In the genomic region with DNA sequence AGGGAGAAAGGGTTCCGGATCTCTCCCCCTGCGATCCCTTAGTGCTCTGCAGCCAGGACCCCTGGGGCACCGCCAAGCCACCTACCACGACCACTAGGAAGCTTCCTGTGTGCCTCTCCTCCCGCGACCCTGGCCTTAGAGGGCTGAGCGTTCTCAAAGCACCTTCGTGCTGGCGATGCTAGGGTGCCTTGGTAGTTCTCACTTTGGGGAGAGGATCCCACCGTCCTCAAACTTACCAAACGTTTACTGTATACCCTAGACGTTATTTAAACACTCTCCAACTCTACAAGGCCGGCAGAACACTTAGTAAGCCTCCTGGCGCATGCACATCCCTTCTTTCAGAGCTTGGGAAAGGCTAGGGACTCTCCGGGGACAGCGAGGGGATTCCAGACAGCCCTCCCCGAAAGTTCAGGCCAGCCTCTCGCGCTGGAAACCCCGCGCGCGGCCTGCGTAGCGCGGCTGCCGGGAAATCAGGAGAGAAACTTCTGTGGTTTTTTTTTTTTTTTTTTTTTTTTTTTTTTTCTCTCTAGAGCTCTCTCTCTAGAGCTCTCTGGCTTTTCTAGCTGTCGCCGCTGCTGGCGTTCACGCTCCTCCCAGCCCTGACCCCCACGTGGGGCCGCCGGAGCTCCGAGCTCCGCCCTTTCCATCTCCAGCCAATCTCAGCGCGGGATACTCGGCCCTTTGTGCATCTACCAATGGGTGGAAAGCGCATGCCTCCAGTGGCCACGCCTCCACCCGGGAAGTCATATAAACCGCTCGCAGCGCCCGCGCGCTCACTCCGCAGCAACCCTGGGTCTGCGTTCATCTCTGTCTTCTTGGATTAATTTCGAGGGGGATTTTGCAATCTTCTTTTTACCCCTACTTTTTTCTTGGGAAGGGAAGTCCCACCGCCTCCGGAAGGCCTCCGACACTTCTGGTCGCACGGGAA, we compare ENCODE assay signal across 8 mouse cellular contexts. TPM values are rescaled to one million over a fixed set of nuclear protein-coding genes. Genes with fewer than 3 reads are reported as not detected.
DNase-seq lines count a peak whose midpoint lies in the region; ATAC-seq and TF ChIP-seq lines count a peak whose summit lies in the region.

TSS of gene Gadd45b (plus strand) at position 775 of the 928 bp plus-strand sequence.

- ATAC-seq in hindbrain, postnatal 0 days = peak; percentile 95
- ATAC-seq in megakaryocyte, adult 5-6 weeks (ENCODE audit: poor library complexity, severe bottlenecking) = peak; percentile 81

- no peaks in the 10 kb centered on the region for H3K9me3 ChIP-seq in hindbrain, postnatal 0 days (ENCODE audit: low read length)

- TF ChIP-seq CTCF in gastrocnemius, adult 2 months (IDR thresholded peaks at IDR 0.05) = no peak
- no peak for TF ChIP-seq CTCF in hindbrain, postnatal 0 days (IDR thresholded peaks at IDR 0.05; ENCODE audit: low read depth)
- TF ChIP-seq CTCF in left cerebral cortex, adult 2 months (IDR thresholded peaks at IDR 0.05) = no peak

- H3K9ac ChIP-seq in hindbrain, postnatal 0 days (replicated peaks; ENCODE audit: low read length) = peak within 1 kb of the TSS; percentile 59

- H3K36me3 ChIP-seq in hindbrain, postnatal 0 days (ENCODE audit: insufficient read depth, low read length) = no peaks in the 10 kb centered on the region

- H3K27me3 ChIP-seq in hindbrain, postnatal 0 days (ENCODE audit: insufficient read depth, low read length) = peaks cover 11% of the 10 kb centered on the region; the same call in 1 of the 2 replicates

- WGBS in hindbrain, postnatal 0 days = under 1% methylated on average over 56 of the region's 56 CpGs

- peak; percentile 99 for DNase-seq in T-cell, adult 2 months (ENCODE audit: low spot score)
- DNase-seq in cerebellum, postnatal 25 days = peak; percentile 98 to 99
- DNase-seq in gastrocnemius, adult 2 months = peak; percentile 100
- DNase-seq in hindbrain, postnatal 0 days (ENCODE audit: low spot score) = peak; percentile 99
- peak; percentile 97 to 98 for DNase-seq in left cerebral cortex, adult 2 months (ENCODE audit: extremely low spot score in 1 of 2, low spot score in 2 of 2)
- DNase-seq in right cerebral cortex, adult 2 months (ENCODE audit: low spot score in 2 of 2) = peak; percentile 96 to 98
- DNase-seq in urinary bladder, postnatal 14 days (ENCODE audit: low spot score) = peak; percentile 100

- peak within 1 kb of the TSS; percentile 96 for H3K27ac ChIP-seq in gastrocnemius, adult 2 months
- H3K27ac ChIP-seq in hindbrain, postnatal 0 days = peak within 1 kb of the TSS; percentile 65
- peak within 1 kb of the TSS; percentile 90 for H3K27ac ChIP-seq in left cerebral cortex, adult 2 months

- H3K4me3 ChIP-seq in gastrocnemius, adult 2 months = peak within 1 kb of the TSS; percentile 88
- peak within 1 kb of the TSS; percentile 53 for H3K4me3 ChIP-seq in hindbrain, postnatal 0 days (ENCODE audit: low read length)
- peak within 1 kb of the TSS; percentile 57 for H3K4me3 ChIP-seq in left cerebral cortex, adult 2 months

- peak within 1 kb of the TSS; percentile 93 for H3K4me2 ChIP-seq in hindbrain, postnatal 0 days (ENCODE audit: low read depth, low read length)

- peaks cover 14% of the 10 kb centered on the region for H3K4me1 ChIP-seq in hindbrain, postnatal 0 days (ENCODE audit: insufficient read depth, low read length)

- intact Hi-C loops in gastrocnemius, adult 2 months (cut with DNase I) = loop anchor here (1.0 to 10.0 kb wide), 4 partner anchors 26 to 245 kb away; partner anchors contain the start of gene Eef2
- intact Hi-C loops in left cerebral cortex, adult 2 months (cut with DNase I) = loop anchor here (2.0 to 5.0 kb wide), 2 partner anchors 31 to 238 kb away; partner anchors contain the start of gene Pias4

RNA-seq across cellular contexts. Expression of gene Gadd45b, which starts in this region (rescaled TPM):
- total RNA-seq in gastrocnemius, adult 2 months (2021) = 10 to 100 TPM; 23.6 to 28.4 TPM
- total RNA-seq in hindbrain, postnatal 0 days (2014; rRNA removed) = 4.4 and 8.2 TPM in 2 replicates
- 7.5 and 8.6 TPM in 2 replicates for polyA plus RNA-seq in hindbrain, postnatal 0 days (2015; fragmentation: Nextera tagmentation; extraction: Ambion mirVana)
- total RNA-seq in left cerebral cortex, adult 2 months (2021) = 10 to 100 TPM; 24.0 to 36.0 TPM
- total RNA-seq in megakaryocyte, adult 5-6 weeks (2015) = 11.0 and 12.9 TPM in 2 replicates
- total RNA-seq in megakaryocyte, adult 5-6 weeks (2017) = 9.4 and 20.3 TPM in 2 replicates

Comparison
In these comparisons a context has a peak if more than half of its experiments do, and no peak if none do; other contexts are left out.
1. Peak in every context shown above with its lines: DNase-seq, ATAC-seq, H3K4me3 ChIP-seq and H3K27ac ChIP-seq.